Mouse (Mus musculus): ENCODE results near the gene Ppp1r14c.

GRCm38 (mm10) chr10:3509663-3510277 lies 143.9 kb downstream of the Ppp1r14c start:
- TF ChIP-seq CTCF (IDR thresholded peaks at IDR 0.05; ENCODE audit: borderline replicate concordance, extremely low read depth, insufficient read depth, insufficient read length) (no peak), POLR2A (IDR thresholded peaks at IDR 0.05; ENCODE audit: borderline replicate concordance, extremely low read depth, insufficient read depth, insufficient read length, poor library complexity, severe bottlenecking) (no peak)
